Mouse (Mus musculus) liver, postnatal 0 days (tissue): ENCODE results near the gene S100a14.

ENCODE experiments used
- CTCF ChIP-seq: sonication (generic); IDR thresholded peaks from 2 replicates; pipeline ENCODE4 v1.5.1; 2016; ENCODE audit warnings: antibody characterized with exemption, low read depth
- EP300 ChIP-seq: IDR thresholded peaks from 2 replicates; pipeline ENCODE4 v1.6.1; 2016; ENCODE audit warnings: antibody characterized with exemption, low read depth, mild to moderate bottlenecking

GRCm38 (mm10) chr3:90505216-90505615 lies 21.4 kb upstream of the S100a14 start:
- TF ChIP-seq EP300 (no peak), CTCF (no peak)
